Mouse (Mus musculus): ENCODE measurements around the gene Mmp14. TPM values are rescaled to one million over a fixed set of nuclear protein-coding genes. Genes with fewer than 3 reads are reported as not detected.

Mmp14 gene
- total RNA-seq, 2 experiments from 2014 or later = 42.2 to 54.4 TPM

- DNase-seq = peak; percentile 61 to 67
Observed at GRCm38 (mm10) chr14:54475941-54476844, 44.8 kb downstream of the Mmp14 start, which contains the start of gene Rem2. Rem2 (plus strand) TSS chr14:54476100.

GRCm38 (mm10) chr14:54477172-54477909 is 45.9 kb downstream of the Mmp14 start:
- no peak for DNase-seq

GRCm38 (mm10) chr14:54479451-54479920 is 48.1 kb downstream of the Mmp14 start:
- DNase-seq = peak; percentile 61 to 78

GRCm38 (mm10) chr14:54480673-54481072 is 49.3 kb downstream of the Mmp14 start:
- no peak for DNase-seq

- DNase-seq = peak; percentile 44 to 52
Observed at GRCm38 (mm10) chr14:54481402-54481801, 50.0 kb downstream of the Mmp14 start.

GRCm38 (mm10) chr14:54482498-54482897 is 51.1 kb downstream of the Mmp14 start:
- DNase-seq = peak in 1 of 2 experiments; percentile 44

GRCm38 (mm10) chr14:54485899-54486298 is 54.5 kb downstream of the Mmp14 start:
- no peak for DNase-seq

GRCm38 (mm10) chr14:54487732-54488131 is 56.3 kb downstream of the Mmp14 start:
- DNase-seq = no peak

GRCm38 (mm10) chr14:54488350-54488749 is 56.9 kb downstream of the Mmp14 start:
- no peak for DNase-seq

- peak; percentile 52 to 54 for DNase-seq
Observed at GRCm38 (mm10) chr14:54492345-54493131, 61.1 kb downstream of the Mmp14 start.

- no peak for DNase-seq
Observed at GRCm38 (mm10) chr14:54493236-54493635, 61.8 kb downstream of the Mmp14 start.

- DNase-seq = peak; percentile 82 to 84
Observed at GRCm38 (mm10) chr14:54494234-54494633, 62.8 kb downstream of the Mmp14 start.

Other genes starting within 250 kb of the Mmp14 start
- 100 to 1,000 TPM; 341 to 382 TPM for gene Dad1, start 177.5 kb upstream of the Mmp14 start, total RNA-seq (2021)
- gene Abhd4, start 177.4 kb upstream of the Mmp14 start, total RNA-seq (2021) = 100 to 1,000 TPM; 479 to 663 TPM
- gene Olfr49, start 146.7 kb upstream of the Mmp14 start, total RNA-seq (2021) = not detected
- gene Oxa1l, start 70.8 kb upstream of the Mmp14 start, total RNA-seq (2021) = 100 to 1,000 TPM in 1 of 2 experiments, 10 to 100 TPM in 1; 81.8 to 102 TPM
- 1 to 10 TPM; 3.8 to 4.0 TPM for gene Slc7a7, start 13.8 kb upstream of the Mmp14 start, total RNA-seq (2021)
- gene Mrpl52, start 4.7 kb upstream of the Mmp14 start, total RNA-seq (2021) = 100 to 1,000 TPM; 211 to 217 TPM
- 100 to 1,000 TPM; 106 to 131 TPM for gene Lrp10, start 32.5 kb downstream of the Mmp14 start, total RNA-seq (2021)
- under 1 TPM; 0.66 to 0.79 TPM for gene Rem2, start 44.5 kb downstream of the Mmp14 start, total RNA-seq (2021)
- 10 to 100 TPM; 43.8 to 51.3 TPM for gene Prmt5, start 85.9 kb downstream of the Mmp14 start, total RNA-seq (2021)
- 10 to 100 TPM; 22.5 to 27.0 TPM for gene Haus4, start 123.0 kb downstream of the Mmp14 start, total RNA-seq (2021)
- gene Ajuba, start 145.9 kb downstream of the Mmp14 start, total RNA-seq (2021) = 10 to 100 TPM; 17.5 to 24.8 TPM
- gene 4931414P19Rik, start 174.4 kb downstream of the Mmp14 start, total RNA-seq (2021) = 1 to 10 TPM; 4.3 to 6.0 TPM
- 100 to 1,000 TPM; 347 to 407 TPM for gene Psmb5, start 186.4 kb downstream of the Mmp14 start, total RNA-seq (2021)
- gene Psmb11, start 189.8 kb downstream of the Mmp14 start, total RNA-seq (2021) = not detected
- not detected for gene Gm17606, start 209.3 kb downstream of the Mmp14 start, total RNA-seq (2021)
- 1 to 10 TPM in 1 of 2 experiments, under 1 TPM in 1; 0.95 to 1.4 TPM for gene Cdh24, start 209.8 kb downstream of the Mmp14 start, total RNA-seq (2021)

Measured in adrenal gland, postnatal 36 days (tissue).